Mouse (Mus musculus) lung, postnatal 4 days (tissue): Measurements from ENCODE around the gene Ube2g1.
"Not testable (repeated sequence)": the region's sequence is repeated elsewhere in the genome, so short reads cannot be mapped to it uniquely, and the experiment has no call there.

Experiments
- DNase-seq, 2 experiments: peaks; one replicate each; pipeline ENCODE4 v3.0.0; 2021

Gene Ube2g1

GRCm38 (mm10) chr11:72607469-72608070, 487 bp downstream of the Ube2g1 start:
- peak; percentile 89 to 95 for DNase-seq

- DNase-seq: peak; percentile 94 to 95
These were observed 1.1 kb downstream of the Ube2g1 start for GRCm38 (mm10) chr11:72608071-72608679.

- DNase-seq: no peak
These were observed 2.2 kb downstream of the Ube2g1 start for GRCm38 (mm10) chr11:72609242-72609641.

GRCm38 (mm10) chr11:72614336-72614735, 7.3 kb downstream of the Ube2g1 start:
- not testable (repeated sequence) for DNase-seq

GRCm38 (mm10) chr11:72615931-72616330, 8.8 kb downstream of the Ube2g1 start:
- DNase-seq: no peak

- no peak for DNase-seq
These were observed 11.4 kb downstream of the Ube2g1 start for GRCm38 (mm10) chr11:72618476-72618875.

GRCm38 (mm10) chr11:72642730-72643129, 35.6 kb downstream of the Ube2g1 start:
- DNase-seq: no peak

- peak in 1 of 2 experiments; percentile 30 for DNase-seq
These were observed 38.3 kb downstream of the Ube2g1 start for GRCm38 (mm10) chr11:72645386-72645785.

- no peak for DNase-seq
These were observed 43.3 kb downstream of the Ube2g1 start for GRCm38 (mm10) chr11:72650347-72650746.

GRCm38 (mm10) chr11:72659918-72660317, 52.8 kb downstream of the Ube2g1 start:
- DNase-seq: no peak

GRCm38 (mm10) chr11:72660359-72660758, 53.3 kb downstream of the Ube2g1 start:
- no peak for DNase-seq

GRCm38 (mm10) chr11:72664641-72665040, 57.6 kb downstream of the Ube2g1 start:
- no peak for DNase-seq

GRCm38 (mm10) chr11:72670634-72671033, 63.6 kb downstream of the Ube2g1 start:
- no peak for DNase-seq

GRCm38 (mm10) chr11:72671294-72671988, 64.4 kb downstream of the Ube2g1 start:
- no peak for DNase-seq

- no peak for DNase-seq
These were observed 65.4 kb downstream of the Ube2g1 start for GRCm38 (mm10) chr11:72672438-72672837.

GRCm38 (mm10) chr11:72675280-72675679, 68.2 kb downstream of the Ube2g1 start:
- DNase-seq: no peak

GRCm38 (mm10) chr11:72680726-72681125, 73.6 kb downstream of the Ube2g1 start:
- no peak for DNase-seq

- no peak for DNase-seq
These were observed 76.3 kb downstream of the Ube2g1 start for GRCm38 (mm10) chr11:72683402-72683801.

- no peak for DNase-seq
These were observed 79.6 kb downstream of the Ube2g1 start for GRCm38 (mm10) chr11:72686697-72687096.

GRCm38 (mm10) chr11:72688242-72688641, 81.2 kb downstream of the Ube2g1 start:
- DNase-seq: no peak

- DNase-seq: no peak
These were observed 82.0 kb downstream of the Ube2g1 start for GRCm38 (mm10) chr11:72689115-72689514.

- peak; percentile 96 to 99 for DNase-seq
These were observed 82.7 kb downstream of the Ube2g1 start, which contains the start of gene Ankfy1 for GRCm38 (mm10) chr11:72689551-72690510. Ankfy1 (plus strand) TSS chr11:72690006.

- no peak for DNase-seq
These were observed 85.3 kb downstream of the Ube2g1 start for GRCm38 (mm10) chr11:72692353-72692752.
